8 mouse cellular contexts compared by ENCODE assay signal in genomic region chr6:122702480-122703124, GRCm38 (mm10). TPM values are rescaled to one million over a fixed set of nuclear protein-coding genes. Genes with fewer than 3 reads are reported as not detected.
A peak's percentile ranks its signal among the peaks of the same experiment; 100 is the strongest.
DNase-seq lines count a peak whose midpoint lies in the region; ATAC-seq and TF ChIP-seq lines count a peak whose summit lies in the region.

No protein-coding gene starts in this region.

- DNase-seq in right cerebral cortex, postnatal 14 days = peak; percentile 43
- DNase-seq in right cerebral cortex, postnatal 36 days (ENCODE audit: low spot score in 2 of 2) = no peak
- DNase-seq in heart, postnatal 14 days = peak; percentile 30 to 54
- peak; percentile 41 for DNase-seq in limb, embryonic 10.5 days (ENCODE audit: low spot score)
- peak; percentile 1 to 58 for DNase-seq in urinary bladder, postnatal 36 days (ENCODE audit: low spot score in 2 of 2)
- no peak for DNase-seq in spleen, postnatal 14 days (ENCODE audit: low spot score in 2 of 2)

- H3K4me3 ChIP-seq in embryonic fibroblast, embryonic 13.5 days (ENCODE audit: insufficient read depth, low read length) = peak overlapping the region; percentile 5; the same call in 1 of the 2 replicates
- peak overlapping the region; percentile 33 for H3K4me3 ChIP-seq in limb, embryonic 10.5 days
- H3K4me3 ChIP-seq in midbrain, embryonic 12.5 days = no peak overlapping the region

- peaks cover 9% of the 10 kb centered on the region for H3K4me1 ChIP-seq in embryonic fibroblast, embryonic 13.5 days (ENCODE audit: control insufficient read depth, insufficient read depth, low read length)
- H3K4me1 ChIP-seq in limb, embryonic 10.5 days = peaks cover 7% of the 10 kb centered on the region
- H3K4me1 ChIP-seq in midbrain, embryonic 12.5 days = peaks cover 5% of the 10 kb centered on the region; the same call in 1 of the 2 replicates

- 4% methylated on average over 20 of the region's 20 CpGs for WGBS in limb, embryonic 10.5 days
- WGBS in midbrain, embryonic 12.5 days = 8% methylated on average over 20 of the region's 20 CpGs

- intact Hi-C loops in heart, postnatal 14 days (cut with DNase I) = no loop called here

- peak; percentile 68 for ATAC-seq in midbrain, embryonic 12.5 days (ENCODE audit: low FRiP score, low read depth)

- H3K27ac ChIP-seq in embryonic fibroblast, embryonic 13.5 days (ENCODE audit: insufficient read depth, low read length) = peak overlapping the region; percentile 96
- 0 out of 2 replicates have a peak overlapping the region, but pooled peaks have one; percentile 25 for H3K27ac ChIP-seq in limb, embryonic 10.5 days
- H3K27ac ChIP-seq in midbrain, embryonic 12.5 days (replicated peaks) = 0 out of 2 replicates have a peak overlapping the region, but pooled peaks have one; percentile 49

- H3K4me2 ChIP-seq in midbrain, embryonic 12.5 days (replicated peaks) = peak overlapping the region; percentile 40

- no peak for TF ChIP-seq CTCF in embryonic fibroblast, embryonic 13.5 days (IDR thresholded peaks at IDR 0.05; ENCODE audit: borderline replicate concordance, insufficient read depth, low read length)

- peaks cover 21% of the 10 kb centered on the region for H3K27me3 ChIP-seq in limb, embryonic 10.5 days (ENCODE audit: low read depth, poor library complexity, severe bottlenecking)
- peaks cover 9% of the 10 kb centered on the region for H3K27me3 ChIP-seq in midbrain, embryonic 12.5 days

- peak; percentile 57; the same call in 1 of the 2 replicates for TF ChIP-seq POLR2A in embryonic fibroblast, embryonic 13.5 days (IDR thresholded peaks at IDR 0.05; ENCODE audit: low read depth, low read length)

- no peaks in the 10 kb centered on the region for H3K36me3 ChIP-seq in limb, embryonic 10.5 days
- H3K36me3 ChIP-seq in midbrain, embryonic 12.5 days = no peaks in the 10 kb centered on the region

- H3K9ac ChIP-seq in midbrain, embryonic 12.5 days (replicated peaks) = peak overlapping the region; percentile 37; the same call in 1 of the 2 replicates

- H3K9me3 ChIP-seq in limb, embryonic 10.5 days (replicated peaks) = no peaks in the 10 kb centered on the region
- H3K9me3 ChIP-seq in midbrain, embryonic 12.5 days = no peaks in the 10 kb centered on the region

RNA-seq across cellular contexts. Expression of gene Nanog, which starts 4.7 kb away (rescaled TPM):
- polyA plus RNA-seq in embryonic fibroblast, embryonic 13.5 days (2011; ENCODE audit: insufficient read length, low read depth, missing spikeins) = 0.93 and 1.1 TPM in 2 replicates
- total RNA-seq in heart, postnatal 14 days (2021) = not detected
- 0.11 TPM in 1 of 2 replicates, not detected in the other for polyA plus RNA-seq in limb, embryonic 10.5 days (2016; fragmentation: Nextera tagmentation; extraction: Ambion mirVana)
- polyA plus RNA-seq in midbrain, embryonic 12.5 days (2016; fragmentation: Nextera tagmentation; extraction: Ambion mirVana) = 0.14 and 0.20 TPM in 2 replicates

Comparison
In these comparisons a context has a peak if more than half of its experiments do, and no peak if none do; other contexts are left out.
1. DNase-seq: peak in right cerebral cortex, postnatal 14 days (single experiment), heart, postnatal 14 days (2 of 2), limb, embryonic 10.5 days (single experiment) and urinary bladder, postnatal 36 days (2 of 2); none in right cerebral cortex, postnatal 36 days (0 of 2) and spleen, postnatal 14 days (0 of 2).
2. H3K27ac ChIP-seq: peak in every context shown above with its lines; median percentile 96 in embryonic fibroblast, embryonic 13.5 days; 49 in midbrain, embryonic 12.5 days; 25 in limb, embryonic 10.5 days.